Mouse (Mus musculus) heart, embryonic 14.5 days (tissue): ENCODE data around the gene Zfp239. TPM values are rescaled to one million over a fixed set of nuclear protein-coding genes. Genes with fewer than 3 reads are reported as not detected.
A peak's percentile ranks its signal among the peaks of the same experiment; 100 is the strongest.

ENCODE experiments used
- ATAC-seq: fragments of 200-750 bp; cut with Nextera tagmentation; 2 replicates; pipeline ENCODE4 v1.8.0; 2017; ENCODE audit warnings: low read depth, moderate TSS enrichment; ENCODE audit not compliant: insufficient number of reproducible peaks, insufficient read depth, low FRiP score
- H3K27ac ChIP-seq, 2 experiments: fragments of 200-500 bp in 1 of 2; fragments of 300-500 bp in 1 of 2; sonication (generic) in 1 of 2; replicated peaks in 1 of 2; 2 replicates each; pipeline ENCODE4 v1.5.1; 2012 to 2014; ENCODE audit warnings: low read depth in 2 of 2, low read length in 2 of 2, control low read depth in 1 of 2, mild to moderate bottlenecking in 1 of 2, mixed read lengths in 1 of 2; ENCODE audit not compliant: control insufficient read depth in 1 of 2, insufficient read depth in 1 of 2
- H3K27me3 ChIP-seq: fragments of 300-500 bp; sonication (generic); 2 replicates; pipeline ENCODE4 v1.6.1; 2014; ENCODE audit warnings: mild to moderate bottlenecking, low read length, control low read depth; ENCODE audit not compliant: control insufficient read depth, insufficient read depth
- H3K36me3 ChIP-seq: fragments of 300-500 bp; sonication (generic); 2 replicates; pipeline ENCODE4 v1.6.1; 2014; ENCODE audit warnings: mild to moderate bottlenecking, control low read depth, low read length, mixed read lengths; ENCODE audit not compliant: control insufficient read depth, insufficient read depth
- H3K4me1 ChIP-seq, 2 experiments: fragments of 200-500 bp in 1 of 2; fragments of 300-500 bp in 1 of 2; sonication (generic) in 1 of 2; 2 replicates each; pipeline ENCODE4 v1.6.1; 2012 to 2014; ENCODE audit warnings: low read length in 2 of 2, control low read depth in 1 of 2, mixed read lengths in 1 of 2; ENCODE audit not compliant: control insufficient read depth in 2 of 2, insufficient read depth in 2 of 2
- H3K4me2 ChIP-seq: fragments of 300-500 bp; sonication (generic); 2 replicates; pipeline ENCODE4 v1.6.1; 2014; ENCODE audit warnings: mild to moderate bottlenecking, low read length
- H3K4me3 ChIP-seq, 2 experiments: fragments of 200-500 bp in 1 of 2; fragments of 300-500 bp in 1 of 2; sonication (generic) in 1 of 2; 2 replicates each; pipeline ENCODE4 v1.5.1; 2012 to 2014; ENCODE audit warnings: low read length in 2 of 2, mild to moderate bottlenecking in 2 of 2, control low read depth in 1 of 2, low read depth in 1 of 2, moderate library complexity in 1 of 2; ENCODE audit not compliant: control insufficient read depth in 1 of 2, insufficient read depth in 1 of 2
- H3K9ac ChIP-seq: fragments of 300-500 bp; sonication (generic); 2 replicates; pipeline ENCODE4 v1.6.1; 2014; ENCODE audit warnings: mild to moderate bottlenecking, low read length
- H3K9me3 ChIP-seq: fragments of 300-500 bp; sonication (generic); 2 replicates; pipeline ENCODE4 v1.6.1; 2016; ENCODE audit warnings: low read length, control low read depth; ENCODE audit not compliant: control insufficient read depth
- WGBS: fragments of 180-500 bp; shearing (Covaris S2); extraction: QIAGEN DNeasy Blood & Tissue Kit; methylation state at CpG from one replicate; pipeline ENCODE4 v1.1.7; 2014; 5-methylcytosine and 5-hydroxymethylcytosine counted together
- polyA plus RNA-seq: library from polyadenylated mRNA; unstranded; fragments of >200 nt; fragmentation: Nextera tagmentation; extraction: Ambion mirVana; gene quantifications from 2 replicates; pipeline ENCODE4 v1.2.1, GENCODE M21; 2014

The Zfp239 gene
- polyA plus RNA-seq, 1 experiment from 2014 or later, result 0.96 TPM

DNA sequence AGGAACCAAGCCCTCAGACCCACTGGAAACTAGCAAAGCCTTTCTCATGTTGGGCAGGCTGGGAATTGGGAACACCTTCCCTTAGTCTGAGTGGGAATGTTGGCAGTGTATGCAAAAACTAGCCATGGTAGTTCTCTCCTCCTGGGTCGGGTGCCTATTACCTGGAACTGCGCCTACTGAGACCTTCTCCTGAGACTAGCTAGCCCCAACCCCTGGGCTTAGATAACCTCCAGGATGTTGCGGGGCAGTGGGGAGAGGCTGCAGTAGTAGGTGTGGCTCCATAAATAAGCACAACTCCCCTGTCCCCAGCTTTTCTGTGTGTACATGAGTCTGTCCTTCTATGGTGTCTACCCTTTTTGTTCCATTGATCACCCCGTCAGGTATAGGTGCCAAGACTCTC is 40.7 kb downstream of the Zfp239 start:
- no peaks in the 10 kb centered on the region for H3K9me3 ChIP-seq
- no peaks in the 10 kb centered on the region for H3K36me3 ChIP-seq
- ATAC-seq, result no peak
- H3K4me1 ChIP-seq, result peaks cover 5 to 7% of the 10 kb centered on the region in 2 experiments
- H3K4me3 ChIP-seq, result no peak overlapping the region
- 73% methylated on average over 4 of the region's 4 CpGs for WGBS
- no peak overlapping the region for H3K27ac ChIP-seq
- H3K9ac ChIP-seq, result no peak overlapping the region
- H3K27me3 ChIP-seq, result no peaks in the 10 kb centered on the region
- no peak overlapping the region for H3K4me2 ChIP-seq

DNA sequence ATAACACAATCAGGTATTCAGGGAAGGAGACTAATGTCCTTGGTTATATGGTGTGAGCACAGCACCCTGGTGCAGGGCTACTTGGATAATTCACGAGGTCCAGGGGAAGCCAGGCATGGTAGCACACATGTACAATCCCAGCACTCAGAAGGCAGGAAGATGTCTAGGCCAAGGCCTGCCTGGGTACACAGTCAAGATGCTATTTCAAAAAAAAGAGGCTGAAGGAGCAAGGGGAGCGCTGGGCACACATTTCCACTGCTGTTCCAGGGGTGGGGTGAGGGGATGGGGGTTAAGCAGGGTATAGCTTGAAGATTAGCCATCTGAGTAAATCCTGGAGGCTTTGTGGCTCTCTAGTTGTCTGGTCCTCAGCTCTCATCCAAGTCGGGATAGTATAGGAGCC is 41.9 kb downstream of the Zfp239 start:
- Histone ChIP-seq H3K27ac (no peak overlapping the region), H3K4me3 (no peak overlapping the region), H3K36me3 (no peaks in the 10 kb centered on the region), H3K9me3 (no peaks in the 10 kb centered on the region), H3K4me2 (no peak overlapping the region), H3K4me1 (peaks cover 5 to 12% of the 10 kb centered on the region in 2 experiments), H3K9ac (no peak overlapping the region), H3K27me3 (no peaks in the 10 kb centered on the region)
- no peak for ATAC-seq
- WGBS, result 73% methylated on average over 3 of the region's 3 CpGs

- Histone ChIP-seq H3K9me3 (no peaks in the 10 kb centered on the region), H3K4me3 (peak overlapping the region; percentile 6 to 99; a peak in 2 of 4 replicates), H3K36me3 (no peaks in the 10 kb centered on the region), H3K9ac (peak overlapping the region; percentile 85), H3K4me2 (peak overlapping the region; percentile 71), H3K4me1 (peaks cover 8 to 24% of the 10 kb centered on the region in 2 experiments), H3K27me3 (no peaks in the 10 kb centered on the region), H3K27ac (peak overlapping the region; percentile 91 to 94)
- WGBS, result 17% methylated on average over 4 of the region's 4 CpGs
- no peak for ATAC-seq
These were observed 43.5 kb downstream of the Zfp239 start for GRCm38 (mm10) chr6:117905260-117905930.

GRCm38 (mm10) chr6:117906015-117906531 is 44.2 kb downstream of the Zfp239 start:
- ATAC-seq, result no peak
- Histone ChIP-seq H3K9me3 (no peaks in the 10 kb centered on the region), H3K27ac (peak overlapping the region; percentile 91 to 94), H3K4me3 (peak overlapping the region; percentile 83 to 99), H3K4me2 (peak overlapping the region; percentile 71), H3K27me3 (no peaks in the 10 kb centered on the region), H3K36me3 (no peaks in the 10 kb centered on the region), H3K9ac (peak overlapping the region; percentile 85), H3K4me1 (peaks cover 8 to 29% of the 10 kb centered on the region in 2 experiments)
- under 1% methylated on average over 25 of the region's 25 CpGs for WGBS

GRCm38 (mm10) chr6:117906590-117907271 is 44.8 kb downstream of the Zfp239 start:
- peak overlapping the region; percentile 85 for H3K4me2 ChIP-seq
- no peaks in the 10 kb centered on the region for H3K27me3 ChIP-seq
- H3K27ac ChIP-seq, result peak overlapping the region; percentile 90 to 97
- under 1% methylated on average over 64 of the region's 68 CpGs for WGBS
- H3K9me3 ChIP-seq, result no peaks in the 10 kb centered on the region
- H3K4me3 ChIP-seq, result peak overlapping the region; percentile 85 to 99
- H3K9ac ChIP-seq, result peak overlapping the region; percentile 99
- H3K36me3 ChIP-seq, result no peaks in the 10 kb centered on the region
- peak; percentile 97 for ATAC-seq
- H3K4me1 ChIP-seq, result peaks cover 8 to 32% of the 10 kb centered on the region in 2 experiments

DNA sequence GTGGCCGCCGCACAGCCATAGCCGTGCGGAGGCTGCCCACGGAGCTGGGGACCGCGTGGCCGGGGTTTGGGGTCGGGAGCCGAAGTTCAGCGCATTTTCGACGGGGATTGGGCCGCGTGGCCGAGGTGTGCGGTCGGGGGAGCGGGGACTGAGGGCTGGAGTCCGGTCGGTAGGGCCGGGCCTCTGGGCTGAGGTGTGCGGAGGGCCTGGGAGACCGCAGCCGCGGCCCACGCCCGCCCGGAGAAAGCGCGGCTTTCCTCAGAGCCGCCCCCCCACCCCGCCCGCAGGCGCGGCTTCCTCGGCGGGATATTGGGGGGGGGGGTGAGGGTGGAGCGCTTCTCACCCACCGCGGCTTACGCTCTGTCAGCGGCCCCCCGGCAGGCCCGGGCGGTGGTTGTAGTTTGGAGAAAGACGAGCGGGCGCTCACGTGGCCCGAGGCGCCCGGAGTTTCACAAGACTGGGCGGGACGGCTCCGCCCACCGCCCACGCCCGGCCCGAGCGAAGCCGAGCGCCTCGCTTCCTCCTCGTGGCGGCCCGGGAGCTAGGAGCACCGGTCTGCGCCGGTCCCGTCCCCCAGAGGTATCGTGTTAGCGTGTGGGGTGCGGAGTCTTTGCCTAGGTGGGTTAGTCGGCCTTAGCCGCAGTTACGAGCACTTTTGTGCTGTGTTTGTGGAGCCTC is 45.5 kb downstream of the Zfp239 start:
- H3K9me3 ChIP-seq, result no peaks in the 10 kb centered on the region
- H3K27ac ChIP-seq, result peak overlapping the region; percentile 90 to 97
- H3K4me1 ChIP-seq, result peaks cover 8 to 32% of the 10 kb centered on the region in 2 experiments
- H3K36me3 ChIP-seq, result no peaks in the 10 kb centered on the region
- peak overlapping the region; percentile 85 to 99 for H3K4me3 ChIP-seq
- H3K27me3 ChIP-seq, result no peaks in the 10 kb centered on the region
- peak; percentile 79 for ATAC-seq
- WGBS, result 1% methylated on average over 53 of the region's 77 CpGs
- peak overlapping the region; percentile 99 for H3K9ac ChIP-seq
- H3K4me2 ChIP-seq, result peak overlapping the region; percentile 85

- Histone ChIP-seq H3K36me3 (no peaks in the 10 kb centered on the region), H3K27ac (peak overlapping the region; percentile 82 to 97), H3K4me1 (peaks cover 8 to 32% of the 10 kb centered on the region in 2 experiments), H3K4me2 (peak overlapping the region; percentile 85), H3K27me3 (no peaks in the 10 kb centered on the region), H3K9me3 (no peaks in the 10 kb centered on the region), H3K4me3 (peak overlapping the region; percentile 85 to 99), H3K9ac (peak overlapping the region; percentile 99)
- under 1% methylated on average over 26 of the region's 26 CpGs for WGBS
- no peak for ATAC-seq
These were observed 46.1 kb downstream of the Zfp239 start for GRCm38 (mm10) chr6:117907979-117908355.
